Mouse (Mus musculus): ENCODE data around the gene Chchd10. TPM values are rescaled to one million over a fixed set of nuclear protein-coding genes. Genes with fewer than 3 reads are reported as not detected.

Chchd10 gene
- 100 to 1,000 TPM in 1 of 2 experiments, 10 to 100 TPM in 1; 47.4 to 109 TPM for polyA plus RNA-seq (2017; shearing (Covaris generic))

DNA sequence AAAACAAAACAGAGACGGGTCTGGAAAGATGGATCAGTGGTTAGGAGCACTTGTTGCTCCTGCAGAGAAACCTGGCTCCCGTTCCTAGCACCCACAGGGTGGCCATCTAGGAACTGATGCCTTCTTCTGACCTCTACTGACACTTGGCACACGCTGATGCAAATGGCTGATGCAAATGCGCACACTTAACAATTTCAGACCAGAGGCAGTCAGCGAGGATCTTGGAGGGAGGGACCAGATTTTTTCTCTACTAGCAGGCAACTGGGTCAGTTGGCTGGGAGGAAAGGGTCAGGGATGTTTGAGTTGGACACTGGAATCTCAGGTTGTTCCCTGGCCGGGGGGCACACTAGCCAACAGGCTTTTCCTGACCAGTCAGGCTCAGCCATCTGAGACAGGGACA lies at the start of gene Chchd10:
Gene Chchd10, plus strand, starts transcription at position 240 of the 400 bp plus-strand sequence.

DNA sequence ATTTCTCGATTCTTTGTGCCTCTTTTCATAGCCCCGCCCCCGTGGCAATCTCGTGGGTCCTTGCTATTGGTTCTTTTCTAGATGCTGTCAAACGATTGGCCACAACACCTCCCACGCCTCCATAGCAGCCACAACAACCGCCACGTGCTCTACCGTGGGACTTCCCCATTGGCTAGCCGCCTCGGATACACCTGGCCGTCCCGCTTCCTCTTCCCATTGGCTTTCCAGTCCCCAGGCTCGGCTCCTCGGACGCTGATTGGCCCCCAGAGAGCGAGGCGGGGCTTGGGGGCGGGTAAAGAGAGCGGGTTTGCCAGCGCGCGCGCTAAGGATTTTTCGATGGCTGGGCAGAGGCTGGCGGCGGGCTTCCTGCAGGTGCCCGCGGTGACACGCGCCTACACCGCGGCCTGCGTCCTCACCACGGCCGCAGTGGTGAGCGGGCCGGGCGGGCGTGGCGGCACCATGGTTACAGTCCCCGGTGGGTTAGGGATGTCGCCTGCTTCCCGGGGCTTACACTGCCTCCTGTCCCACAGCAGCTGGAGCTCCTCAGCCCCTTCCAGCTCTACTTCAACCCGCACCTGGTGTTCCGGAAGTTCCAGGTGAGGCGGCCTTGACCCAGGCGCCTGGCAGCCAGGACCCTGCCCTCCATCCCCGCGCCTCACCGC lies 39.7 kb upstream of the Chchd10 start, which contains the start of gene Derl3:
Gene Derl3, plus strand, starts transcription at position 325 of the 662 bp plus-strand sequence.

DNA sequence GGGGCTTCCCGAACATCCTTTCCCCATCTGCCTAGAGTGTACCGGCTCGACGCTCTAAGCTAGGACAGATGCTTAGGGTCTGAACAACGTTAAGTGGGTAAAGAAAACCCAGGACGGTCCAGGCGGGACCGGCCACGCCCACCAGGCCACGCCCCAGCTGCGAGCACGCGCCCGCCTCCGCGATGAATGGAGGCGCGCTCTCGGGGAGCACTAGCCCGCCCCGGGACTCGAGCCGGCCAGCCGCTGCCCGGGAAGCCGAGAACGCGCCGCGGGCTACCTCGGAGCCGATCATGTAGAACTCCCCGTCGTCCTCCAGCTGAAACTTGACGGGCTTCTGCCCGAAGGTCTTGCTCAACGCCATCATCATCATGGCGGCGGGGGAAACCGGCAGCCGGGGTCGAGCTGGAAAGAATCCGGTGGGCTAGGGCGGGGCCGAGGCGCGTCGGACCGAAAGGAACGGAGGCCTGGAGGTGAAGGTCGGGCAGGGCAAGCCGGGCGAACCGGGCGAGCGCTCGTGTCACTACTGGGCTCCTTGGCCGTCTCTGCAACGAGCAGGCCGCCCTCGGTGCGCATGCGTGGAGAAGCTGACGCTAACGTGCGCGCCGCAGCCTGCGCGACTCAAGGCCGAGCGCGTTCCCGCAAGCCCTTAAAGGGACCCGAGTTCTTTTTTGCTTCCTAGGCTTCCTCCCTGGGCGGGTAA lies 11.8 kb upstream of the Chchd10 start, which contains the start of gene Smarcb1:
Gene Smarcb1, minus strand, starts transcription at position 592 of the 700 bp plus-strand sequence.

DNA sequence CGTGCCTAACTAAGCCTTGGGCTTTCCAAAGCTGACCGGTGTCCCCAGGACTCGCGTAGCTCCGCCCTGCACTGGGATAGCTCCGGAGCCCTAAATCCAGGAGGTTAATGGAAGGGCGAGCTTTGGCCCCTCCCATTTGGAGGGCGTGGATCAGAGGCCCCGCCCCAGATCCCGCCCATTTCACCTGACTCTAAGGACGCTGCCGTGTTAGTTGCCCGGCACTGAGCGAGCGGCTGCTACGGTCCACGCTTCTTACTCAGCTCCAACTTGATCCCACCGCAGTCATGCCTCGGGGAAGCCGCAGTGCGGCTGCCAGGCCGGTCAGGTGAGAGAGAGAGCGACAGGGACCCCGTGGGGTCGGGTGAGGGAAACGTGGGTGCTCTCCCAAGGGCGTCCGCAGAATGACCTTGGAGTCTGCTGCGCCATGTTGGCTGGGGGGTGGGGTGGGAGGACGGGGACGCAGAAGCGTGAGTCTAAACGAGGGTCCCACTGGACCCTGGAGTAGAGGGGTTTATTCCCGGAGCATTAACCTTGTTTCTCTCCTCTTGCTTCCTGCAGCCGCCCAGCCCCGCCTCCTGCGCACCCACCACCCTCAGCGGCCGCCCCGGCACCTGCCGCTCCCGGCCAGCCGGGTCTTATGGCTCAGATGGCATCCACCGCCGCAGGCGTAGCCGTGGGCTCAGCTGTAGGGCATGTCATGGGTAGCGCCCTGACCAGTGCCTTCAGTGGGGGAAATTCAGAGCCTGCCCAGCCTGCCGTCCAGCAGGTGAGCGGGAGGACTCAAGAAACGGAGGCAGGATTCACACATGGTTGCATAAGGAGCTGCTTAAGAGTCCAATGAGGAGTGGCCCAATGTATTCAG lies 3.0 kb downstream of the Chchd10 start, which contains the start of gene Mmp11:
Gene Mmp11, minus strand, starts transcription at position 817 of the 862 bp plus-strand sequence.

DNA sequence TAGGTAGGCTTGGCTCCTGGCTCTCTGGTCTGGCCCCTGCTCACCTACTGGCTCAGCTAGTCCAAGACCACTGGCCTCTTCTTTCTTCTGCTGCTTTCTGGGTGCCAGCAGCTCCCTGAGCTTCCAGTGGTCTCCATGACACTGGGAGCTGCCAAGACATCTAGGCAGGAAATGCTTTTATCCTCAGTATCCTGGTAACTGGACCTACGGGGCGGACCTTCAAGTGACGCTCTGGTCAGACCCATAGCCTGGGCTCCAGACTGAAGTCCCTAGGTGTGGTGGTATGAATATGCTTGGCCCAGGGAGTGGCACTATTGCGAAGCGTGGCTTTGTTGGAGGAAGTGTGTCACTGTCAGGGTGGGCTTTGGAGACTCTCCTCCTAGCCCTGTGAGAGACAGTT lies 7.6 kb downstream of the Chchd10 start, which contains the start of gene Gm867:
Gene Gm867, minus strand, starts transcription at position 153 of the 400 bp plus-strand sequence.

DNA sequence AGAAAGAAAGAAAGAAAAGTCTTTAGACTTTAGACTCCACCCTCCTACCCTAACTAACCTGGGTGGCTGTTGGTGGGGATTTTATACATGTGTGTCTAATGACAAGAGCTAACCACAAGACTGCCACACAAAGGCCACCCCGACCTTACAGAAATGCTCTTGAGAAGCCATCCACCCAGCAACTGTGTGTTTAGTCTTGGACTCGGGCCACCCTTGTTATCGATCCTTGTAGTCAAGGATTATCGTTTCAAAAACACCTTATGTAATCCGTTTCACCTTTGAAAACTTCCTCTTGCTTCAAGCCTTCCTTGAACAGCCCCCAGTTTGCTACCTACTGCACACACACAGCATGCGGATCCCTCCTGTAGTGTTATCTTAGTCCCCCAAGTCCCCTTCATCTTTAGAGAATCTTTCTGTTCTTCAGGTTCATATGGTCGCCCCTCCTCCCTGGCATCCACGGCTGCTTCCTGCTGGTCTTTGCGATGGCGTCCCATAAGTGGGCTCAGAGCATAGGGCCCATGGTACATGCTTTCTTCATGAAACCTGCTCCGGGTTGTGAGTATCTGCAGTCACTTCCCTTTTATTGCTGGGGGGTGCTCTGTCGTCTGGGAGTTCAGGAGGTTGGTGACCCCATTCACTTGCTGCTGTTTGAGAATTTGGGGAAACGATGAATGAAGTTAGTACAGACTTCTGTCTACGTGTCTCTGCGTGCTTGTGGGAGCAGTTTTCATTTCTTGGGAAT lies 10.0 kb downstream of the Chchd10 start, which contains the start of gene Vpreb3:
Gene Vpreb3, plus strand, starts transcription at position 322 of the 742 bp plus-strand sequence.

DNA sequence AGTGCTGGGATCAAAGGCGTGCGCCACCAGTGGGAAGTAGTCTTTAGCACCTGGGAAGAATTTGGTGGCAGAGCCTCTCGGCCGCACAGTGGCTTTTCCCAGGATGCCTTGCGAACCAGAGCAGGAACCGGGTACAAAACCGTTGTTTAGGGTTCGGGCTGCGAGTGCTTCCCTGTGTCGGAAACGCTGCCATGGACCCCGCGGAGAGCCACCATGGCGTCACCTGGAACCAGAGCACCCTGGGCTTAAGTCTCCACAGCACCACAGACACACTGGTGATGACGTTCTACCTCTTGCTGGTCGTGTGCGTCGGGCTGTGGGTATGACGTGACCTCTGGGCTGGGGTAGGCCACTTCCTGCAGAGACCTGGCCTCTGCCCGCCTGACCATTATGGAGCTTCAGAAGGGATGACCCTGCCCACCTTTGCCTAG lies 21.5 kb downstream of the Chchd10 start, which contains the start of gene Gm5134:
Gene Gm5134, plus strand, starts transcription at position 134 of the 431 bp plus-strand sequence.

Other genes with a start within 250 kb of the Chchd10 start
- 10 to 100 TPM; 47.2 to 65.3 TPM for gene Cabin1, start 168.8 kb upstream of the Chchd10 start, polyA plus RNA-seq (2017; shearing (Covaris generic))
- 10 to 100 TPM; 42.9 to 61.3 TPM for gene Ddt, start 159.7 kb upstream of the Chchd10 start, polyA plus RNA-seq (2017; shearing (Covaris generic))
- gene Gm20441, start 152.2 kb upstream of the Chchd10 start, polyA plus RNA-seq (2017; shearing (Covaris generic)) = not detected
- gene Gstt3, start 151.7 kb upstream of the Chchd10 start, polyA plus RNA-seq (2017; shearing (Covaris generic)) = 10 to 100 TPM; 10.3 to 11.1 TPM
- 1 to 10 TPM in 1 of 2 experiments, under 1 TPM in 1; 0.55 to 1.1 TPM for gene Gstt1, start 134.5 kb upstream of the Chchd10 start, polyA plus RNA-seq (2017; shearing (Covaris generic))
- not detected for gene Gstt4, start 110.6 kb upstream of the Chchd10 start, polyA plus RNA-seq (2017; shearing (Covaris generic))
- 10 to 100 TPM; 43.6 to 48.6 TPM for gene Gstt2, start 95.7 kb upstream of the Chchd10 start, polyA plus RNA-seq (2017; shearing (Covaris generic))
- 100 to 1,000 TPM; 429 to 460 TPM for gene Mif, start 72.9 kb upstream of the Chchd10 start, polyA plus RNA-seq (2017; shearing (Covaris generic))
- 1 to 10 TPM; 2.4 to 5.9 TPM for gene Derl3, start 39.7 kb upstream of the Chchd10 start, polyA plus RNA-seq (2017; shearing (Covaris generic))
- gene Smarcb1, start 11.5 kb upstream of the Chchd10 start, polyA plus RNA-seq (2017; shearing (Covaris generic)) = 10 to 100 TPM; 89.6 to 97.4 TPM
- 10 to 100 TPM in 1 of 2 experiments, 1 to 10 TPM in 1; 6.4 to 10.9 TPM for gene Mmp11, start 3.4 kb downstream of the Chchd10 start, polyA plus RNA-seq (2017; shearing (Covaris generic))
- gene Gm867, start 7.5 kb downstream of the Chchd10 start, polyA plus RNA-seq (2017; shearing (Covaris generic)) = under 1 TPM in 1 of 2 experiments, not detected in 1; 0.40 TPM
- gene Vpreb3, start 9.9 kb downstream of the Chchd10 start, polyA plus RNA-seq (2017; shearing (Covaris generic)) = 1 to 10 TPM in 1 of 2 experiments, under 1 TPM in 1; 0.87 to 2.4 TPM
- 1 to 10 TPM in 1 of 2 experiments, under 1 TPM in 1; 0.96 to 1.3 TPM for gene Gm5134, start 21.4 kb downstream of the Chchd10 start, polyA plus RNA-seq (2017; shearing (Covaris generic))
- 10 to 100 TPM; 39.6 to 43.5 TPM for gene Zfp280b, start 99.5 kb downstream of the Chchd10 start, polyA plus RNA-seq (2017; shearing (Covaris generic))
- gene Slc5a4b, start 177.8 kb downstream of the Chchd10 start, polyA plus RNA-seq (2017; shearing (Covaris generic)) = under 1 TPM; 0.11 to 0.66 TPM
- not detected for gene Slc5a4a, start 214.3 kb downstream of the Chchd10 start, polyA plus RNA-seq (2017; shearing (Covaris generic))